Mouse (Mus musculus) hindbrain, embryonic 16.5 days (tissue): ENCODE results near the gene Def8. TPM values are rescaled to one million over a fixed set of nuclear protein-coding genes. Genes with fewer than 3 reads are reported as not detected.

ENCODE experiments used
- ATAC-seq: fragments of 200-750 bp; cut with Nextera tagmentation; 2 replicates; pipeline ENCODE4 v1.8.0; 2017; ENCODE audit warnings: moderate TSS enrichment, moderate library complexity
- H3K27ac ChIP-seq: fragments of 300-500 bp; sonication (generic); 2 replicates; pipeline ENCODE4 v1.5.1; 2014; ENCODE audit warnings: low read depth, mild to moderate bottlenecking, control low read depth, low read length, moderate library complexity
- H3K27me3 ChIP-seq: fragments of 300-500 bp; sonication (generic); replicated peaks from 2 replicates; pipeline ENCODE4 v1.6.1; 2014; ENCODE audit warnings: low read length; ENCODE audit not compliant: control insufficient read depth, insufficient read depth
- H3K36me3 ChIP-seq: fragments of 300-500 bp; sonication (generic); 2 replicates; pipeline ENCODE4 v1.6.1; 2014; ENCODE audit warnings: mild to moderate bottlenecking, low read length, moderate library complexity, mixed read lengths; ENCODE audit not compliant: control insufficient read depth, insufficient read depth
- H3K4me1 ChIP-seq: fragments of 300-500 bp; sonication (generic); 2 replicates; pipeline ENCODE4 v1.6.1; 2014; ENCODE audit warnings: low read depth, low read length; ENCODE audit not compliant: control insufficient read depth, insufficient read depth
- H3K4me2 ChIP-seq: fragments of 300-500 bp; sonication (generic); 2 replicates; pipeline ENCODE4 v1.6.1; 2014; ENCODE audit warnings: mild to moderate bottlenecking, low read length, control low read depth, moderate library complexity
- H3K4me3 ChIP-seq: fragments of 300-500 bp; sonication (generic); 2 replicates; pipeline ENCODE4 v1.5.1; 2014; ENCODE audit warnings: mild to moderate bottlenecking, low read length, control low read depth, moderate library complexity
- H3K9ac ChIP-seq: fragments of 300-500 bp; sonication (generic); 2 replicates; pipeline ENCODE4 v1.6.1; 2014; ENCODE audit warnings: low read depth, mild to moderate bottlenecking, control low read depth, low read length, moderate library complexity
- H3K9me3 ChIP-seq: fragments of 300-500 bp; sonication (generic); 2 replicates; pipeline ENCODE4 v1.6.1; 2014; ENCODE audit warnings: mild to moderate bottlenecking, low read length, moderate library complexity; ENCODE audit not compliant: control insufficient read depth
- WGBS: fragments of 180-500 bp; shearing (Covaris S2); extraction: QIAGEN DNeasy Blood & Tissue Kit; methylation state at CpG from one replicate; pipeline ENCODE4 v1.1.7; 2014; 5-methylcytosine and 5-hydroxymethylcytosine counted together
- polyA plus RNA-seq: library from polyadenylated mRNA; unstranded; fragments of >200 nt; fragmentation: Nextera tagmentation; extraction: Ambion mirVana; gene quantifications from 2 replicates; pipeline ENCODE4 v1.2.1, GENCODE M21; 2015

Gene Def8
- polyA plus RNA-seq, 1 experiment from 2014 or later = 50.5 TPM

DNA sequence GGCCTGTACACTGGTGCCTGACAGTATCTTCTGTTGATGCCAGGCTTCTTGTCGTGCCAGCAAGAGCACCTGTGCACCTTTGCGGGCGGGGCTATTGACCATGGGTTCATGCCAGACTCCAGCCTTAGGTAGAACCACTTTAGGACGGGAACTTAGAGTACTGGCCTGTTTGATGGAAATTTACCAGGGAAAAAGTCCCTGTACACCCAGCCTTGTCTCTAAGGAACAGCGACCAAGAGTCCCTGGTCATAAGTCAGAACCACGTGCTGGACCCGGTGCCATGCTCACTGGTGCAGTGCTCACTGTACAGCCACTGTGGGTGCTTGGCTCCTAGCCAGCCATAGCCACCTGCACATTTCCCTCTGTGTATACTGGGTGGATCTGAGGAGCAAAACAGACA lies 34.3 kb upstream of the Def8 start:
- H3K9me3 ChIP-seq = no peaks in the 10 kb centered on the region
- no peak for ATAC-seq
- H3K36me3 ChIP-seq = peaks cover 75% of the 10 kb centered on the region
- 95% methylated on average over 7 of the region's 7 CpGs for WGBS
- no peak overlapping the region for H3K9ac ChIP-seq
- H3K4me3 ChIP-seq = no peak overlapping the region
- no peaks in the 10 kb centered on the region for H3K27me3 ChIP-seq
- H3K27ac ChIP-seq = no peak overlapping the region
- H3K4me2 ChIP-seq = no peak overlapping the region
- H3K4me1 ChIP-seq = no peaks in the 10 kb centered on the region

DNA sequence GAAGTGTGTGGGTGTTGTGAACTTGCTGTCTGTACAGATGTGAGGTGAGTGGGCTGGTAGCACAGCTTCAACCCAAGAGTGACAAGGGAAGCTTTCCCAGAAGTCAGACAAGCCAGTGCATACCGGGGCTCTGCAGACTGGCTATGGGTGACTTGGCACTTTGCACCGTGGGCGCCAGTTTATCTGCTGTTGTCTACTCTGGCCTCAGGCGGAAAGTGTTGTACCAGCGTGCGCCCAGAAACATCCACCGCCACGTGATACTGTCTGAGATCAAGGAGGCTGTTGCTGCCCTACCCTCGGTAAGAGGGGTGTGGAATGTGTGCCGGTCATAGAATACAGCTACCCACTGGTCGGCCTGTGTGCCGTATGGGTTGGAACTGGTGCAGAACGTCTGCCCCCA lies 25.0 kb upstream of the Def8 start:
- Histone ChIP-seq H3K4me1 (no peaks in the 10 kb centered on the region), H3K36me3 (peaks cover 80% of the 10 kb centered on the region), H3K4me2 (no peak overlapping the region), H3K9ac (no peak overlapping the region), H3K9me3 (no peaks in the 10 kb centered on the region), H3K27ac (no peak overlapping the region), H3K27me3 (no peaks in the 10 kb centered on the region), H3K4me3 (no peak overlapping the region)
- WGBS = 93% methylated on average over 13 of the region's 13 CpGs
- no peak for ATAC-seq

DNA sequence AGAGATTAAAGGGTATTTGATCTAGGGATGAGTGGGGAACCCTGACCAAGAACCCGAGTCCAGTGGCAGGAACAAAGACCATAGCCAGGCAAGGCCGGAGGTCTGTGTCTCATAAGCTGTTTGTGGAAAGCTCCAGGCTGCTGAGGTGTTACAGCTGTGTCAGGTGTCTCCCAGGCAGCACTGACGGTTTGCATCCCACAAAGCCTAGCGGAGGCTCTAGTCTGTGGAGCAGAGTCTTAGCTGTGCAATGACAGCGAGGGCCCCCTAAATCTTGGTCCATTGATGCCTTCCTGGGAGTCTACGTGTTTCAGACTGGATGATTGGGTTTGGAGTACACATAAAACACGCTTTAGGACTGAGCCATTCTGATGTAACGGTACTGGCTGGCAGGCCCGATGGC lies 21.4 kb upstream of the Def8 start:
- Histone ChIP-seq H3K4me3 (no peak overlapping the region), H3K27me3 (no peaks in the 10 kb centered on the region), H3K9me3 (no peaks in the 10 kb centered on the region), H3K36me3 (peaks cover 54% of the 10 kb centered on the region), H3K4me1 (0 out of 2 replicates have a peak, but pooled peaks cover 2% of the 10 kb centered on the region), H3K4me2 (no peak overlapping the region), H3K9ac (no peak overlapping the region), H3K27ac (no peak overlapping the region)
- ATAC-seq = no peak
- 98% methylated on average over 9 of the region's 9 CpGs for WGBS

DNA sequence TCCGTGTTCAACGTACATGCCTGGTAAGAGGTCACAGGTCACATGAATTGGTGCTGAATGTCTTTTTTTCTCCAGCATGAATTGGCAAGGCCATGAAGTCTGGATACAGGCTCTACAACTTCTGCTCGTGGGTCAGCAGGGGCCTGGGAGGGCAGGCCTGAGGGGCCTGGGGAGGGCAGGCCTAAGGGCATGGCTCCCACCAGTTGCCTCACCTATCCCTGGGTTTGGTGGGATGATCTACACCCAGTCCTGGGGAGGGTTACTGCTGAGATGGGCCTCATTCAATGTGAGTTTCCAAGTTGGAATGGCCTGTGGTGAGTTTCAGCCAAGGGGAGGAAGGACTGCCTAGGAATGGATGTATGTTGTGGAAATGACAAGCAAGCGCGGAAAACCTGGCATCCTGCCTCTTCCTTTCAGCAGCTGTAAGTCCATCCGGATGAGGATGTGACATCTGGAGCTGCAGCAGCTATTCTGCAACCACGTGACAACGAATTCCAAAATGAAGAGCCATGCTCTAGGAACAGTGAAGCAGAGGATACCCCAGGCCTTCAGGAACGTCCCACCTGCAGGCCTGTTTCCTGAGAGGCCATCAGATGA lies 20.5 kb upstream of the Def8 start:
- Histone ChIP-seq H3K4me3 (no peak overlapping the region), H3K36me3 (peaks cover 45% of the 10 kb centered on the region), H3K9ac (no peak overlapping the region), H3K4me1 (0 out of 2 replicates have a peak, but pooled peaks cover 2% of the 10 kb centered on the region), H3K27ac (no peak overlapping the region), H3K4me2 (no peak overlapping the region), H3K9me3 (no peaks in the 10 kb centered on the region), H3K27me3 (no peaks in the 10 kb centered on the region)
- no peak for ATAC-seq
- WGBS = 89% methylated on average over 9 of the region's 9 CpGs

DNA sequence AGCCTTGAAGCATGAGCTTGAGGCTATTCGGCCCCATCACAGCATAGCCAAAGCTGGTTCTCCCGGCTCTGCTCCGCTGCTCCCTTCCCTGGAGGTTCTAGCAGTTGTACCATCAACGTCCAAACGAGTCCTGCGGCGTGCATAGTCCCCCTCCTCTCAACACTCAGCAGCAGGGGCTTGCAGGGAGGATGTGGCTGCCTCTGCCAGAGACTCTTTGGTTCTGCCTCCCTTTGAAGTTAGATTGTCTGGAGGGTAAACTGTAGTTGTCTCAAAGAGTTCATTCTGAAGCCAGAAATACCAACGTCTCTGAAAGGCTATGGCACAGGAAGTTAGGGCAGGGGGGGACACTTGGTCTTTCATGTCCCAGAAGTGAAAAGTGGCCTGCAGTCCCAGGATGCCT lies 18.8 kb upstream of the Def8 start:
- no peak for ATAC-seq
- H3K9me3 ChIP-seq = no peaks in the 10 kb centered on the region
- no peak overlapping the region for H3K27ac ChIP-seq
- H3K27me3 ChIP-seq = no peaks in the 10 kb centered on the region
- 43% methylated on average over 8 of the region's 8 CpGs for WGBS
- no peak overlapping the region for H3K4me3 ChIP-seq
- no peak overlapping the region for H3K4me2 ChIP-seq
- peaks cover 28% of the 10 kb centered on the region for H3K36me3 ChIP-seq
- H3K9ac ChIP-seq = no peak overlapping the region
- H3K4me1 ChIP-seq = peaks cover 7% of the 10 kb centered on the region

GRCm38 (mm10) chr8:123406786-123407185 lies 16.5 kb upstream of the Def8 start, which contains the start of gene Mc1r:
TSS of gene Mc1r (plus strand) at chr8:123407107.
- Histone ChIP-seq H3K4me2 (no peak within 1 kb of the TSS), H3K27me3 (no peaks in the 10 kb centered on the region), H3K27ac (no peak within 1 kb of the TSS), H3K4me3 (no peak within 1 kb of the TSS), H3K9me3 (no peaks in the 10 kb centered on the region), H3K4me1 (peaks cover 14% of the 10 kb centered on the region), H3K36me3 (peaks cover 13% of the 10 kb centered on the region), H3K9ac (no peak within 1 kb of the TSS)
- ATAC-seq = no peak
- WGBS = 9% methylated on average over 4 of the region's 4 CpGs

GRCm38 (mm10) chr8:123407612-123408011 lies 15.7 kb upstream of the Def8 start:
- Histone ChIP-seq H3K27ac (no peak overlapping the region), H3K4me2 (no peak overlapping the region), H3K9ac (no peak overlapping the region), H3K27me3 (no peaks in the 10 kb centered on the region), H3K9me3 (no peaks in the 10 kb centered on the region), H3K4me3 (no peak overlapping the region), H3K36me3 (peaks cover 8% of the 10 kb centered on the region), H3K4me1 (peaks cover 14% of the 10 kb centered on the region)
- no peak for ATAC-seq
- WGBS = 94% methylated on average over 13 of the region's 13 CpGs

DNA sequence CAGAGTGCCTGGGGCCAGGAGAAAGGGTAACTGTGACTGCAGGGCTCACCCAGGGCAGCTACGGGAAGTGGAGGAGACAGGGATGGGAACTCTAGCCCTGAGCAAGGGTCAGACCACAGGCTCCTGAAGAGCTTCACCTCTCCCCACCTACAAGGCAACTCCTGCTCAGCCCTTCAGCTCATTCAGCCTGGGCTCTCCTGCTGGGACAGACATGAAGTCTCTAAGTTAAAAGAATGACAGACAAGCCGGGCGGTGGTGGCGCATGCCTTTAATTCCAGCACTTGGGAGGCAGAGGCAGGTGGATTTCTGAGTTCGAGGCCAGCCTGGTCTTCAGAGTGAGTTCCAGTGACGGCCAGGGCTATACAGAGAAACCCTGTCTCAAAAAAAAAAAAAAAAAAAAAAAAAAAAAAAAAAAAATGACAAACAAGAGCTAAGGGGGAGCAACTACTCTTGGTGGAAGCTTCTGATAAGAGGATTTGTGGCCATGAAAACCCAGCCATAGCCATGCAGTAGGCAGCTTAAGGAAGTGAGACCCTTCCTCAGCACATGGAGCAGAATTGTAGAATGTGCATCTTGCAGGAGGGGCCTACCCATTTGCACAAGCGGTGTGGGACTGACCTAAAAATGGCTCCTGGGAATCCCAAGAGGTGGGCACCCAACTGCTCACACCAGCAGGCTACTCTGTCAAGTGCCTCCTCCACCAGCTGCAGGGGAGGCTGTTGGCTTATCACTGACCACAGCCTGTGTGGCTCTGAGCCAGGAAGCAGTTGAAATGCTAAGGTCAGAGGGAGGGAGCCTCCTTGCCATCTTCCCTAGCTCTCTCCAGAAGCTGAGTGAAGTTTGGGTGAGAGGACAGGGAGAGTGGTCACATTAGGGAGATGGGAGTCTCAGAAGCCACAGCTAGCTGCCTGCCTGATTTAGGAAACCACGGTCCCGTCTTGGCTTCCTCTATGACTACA lies 14.5 kb upstream of the Def8 start:
- no peaks in the 10 kb centered on the region for H3K9me3 ChIP-seq
- no peaks in the 10 kb centered on the region for H3K36me3 ChIP-seq
- H3K27ac ChIP-seq = peak overlapping the region; percentile 96; the same call in 1 of the 2 replicates
- peaks cover 17% of the 10 kb centered on the region for H3K4me1 ChIP-seq
- peak overlapping the region; percentile 98 for H3K4me2 ChIP-seq
- H3K4me3 ChIP-seq = no peak overlapping the region
- ATAC-seq = no peak
- WGBS = 71% methylated on average over 9 of the region's 9 CpGs
- no peaks in the 10 kb centered on the region for H3K27me3 ChIP-seq
- no peak overlapping the region for H3K9ac ChIP-seq

DNA sequence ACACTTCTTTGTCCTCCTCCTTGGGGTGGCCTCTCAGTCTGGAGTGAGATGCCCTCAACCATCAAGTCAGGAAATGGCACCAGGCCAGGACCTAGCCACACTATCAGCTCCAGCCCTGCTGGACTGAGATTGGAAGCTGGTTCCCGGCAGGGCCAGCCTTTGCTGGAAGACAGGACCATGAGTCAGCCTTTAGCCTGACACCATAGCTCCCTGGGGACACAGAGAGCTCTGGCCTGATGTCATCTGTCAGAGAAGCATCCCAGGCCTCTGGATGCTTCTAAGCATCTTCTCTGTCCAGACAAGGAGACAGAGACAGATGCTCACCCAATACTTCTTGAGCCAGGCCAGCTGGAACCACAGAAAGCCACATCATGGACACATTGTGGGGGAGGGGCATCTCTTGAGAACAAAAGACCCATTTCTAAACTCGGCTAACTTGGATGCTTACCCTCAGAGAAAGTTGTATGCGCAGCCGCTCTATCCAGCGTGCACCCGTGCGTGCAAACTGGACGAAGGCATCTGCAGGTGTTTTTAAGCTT lies 13.2 kb upstream of the Def8 start:
- H3K9ac ChIP-seq = peak overlapping the region; percentile 84
- WGBS = 17% methylated on average over 8 of the region's 8 CpGs
- peak overlapping the region; percentile 79 for H3K4me3 ChIP-seq
- ATAC-seq = no peak
- H3K4me1 ChIP-seq = peaks cover 17% of the 10 kb centered on the region
- H3K36me3 ChIP-seq = no peaks in the 10 kb centered on the region
- peak overlapping the region; percentile 96 for H3K27ac ChIP-seq
- peak overlapping the region; percentile 98 for H3K4me2 ChIP-seq
- H3K9me3 ChIP-seq = no peaks in the 10 kb centered on the region
- H3K27me3 ChIP-seq = no peaks in the 10 kb centered on the region
